Mouse (Mus musculus) lung, postnatal 25 days (tissue): ENCODE data around the gene Trmt1.
A peak's percentile ranks its signal among the peaks of the same experiment; 100 is the strongest.

Experiments used
- DNase-seq: peaks from one replicate; pipeline ENCODE4 v3.0.0; 2022; ENCODE audit warnings: low spot score

Gene Trmt1

DNA sequence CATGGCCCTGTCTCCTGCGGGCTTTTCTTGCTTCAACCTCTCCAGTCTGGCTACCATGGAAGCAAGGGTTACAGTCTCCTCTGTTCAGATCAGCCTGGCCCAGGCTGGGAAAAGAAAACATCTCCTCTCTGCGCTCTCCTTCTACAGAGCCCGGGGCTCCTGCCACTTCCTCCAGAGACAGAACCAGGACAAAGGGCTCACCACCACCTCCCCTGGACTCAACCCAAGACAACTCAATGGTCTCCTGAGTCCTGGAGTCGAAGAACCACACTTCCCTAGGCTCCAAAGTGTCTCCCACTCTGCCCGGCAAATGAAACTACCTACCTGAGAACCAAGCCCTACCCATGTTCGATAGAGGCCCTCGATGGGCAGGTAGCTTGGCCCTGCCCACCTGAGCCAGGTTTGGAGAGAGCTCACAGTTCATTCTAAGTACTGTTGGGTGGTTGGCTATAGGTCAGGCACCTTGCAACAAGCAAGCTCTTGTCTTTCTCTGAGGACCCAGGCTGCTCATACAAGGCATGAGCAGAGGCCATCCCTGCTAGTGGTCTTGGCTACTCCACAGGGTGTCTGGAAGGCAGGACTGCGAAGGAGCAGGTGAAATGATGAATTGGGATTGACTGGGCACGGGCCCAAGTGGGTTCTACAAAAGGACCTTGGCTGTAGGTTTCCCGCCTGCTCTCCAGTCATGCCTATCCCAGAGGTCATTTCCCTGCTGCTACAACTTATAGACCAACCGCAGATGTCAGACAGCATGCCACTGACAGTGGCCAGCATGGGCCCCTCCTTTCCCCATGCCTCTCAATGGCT is 45.5 kb downstream of the Trmt1 start:
- no peak for DNase-seq

DNA sequence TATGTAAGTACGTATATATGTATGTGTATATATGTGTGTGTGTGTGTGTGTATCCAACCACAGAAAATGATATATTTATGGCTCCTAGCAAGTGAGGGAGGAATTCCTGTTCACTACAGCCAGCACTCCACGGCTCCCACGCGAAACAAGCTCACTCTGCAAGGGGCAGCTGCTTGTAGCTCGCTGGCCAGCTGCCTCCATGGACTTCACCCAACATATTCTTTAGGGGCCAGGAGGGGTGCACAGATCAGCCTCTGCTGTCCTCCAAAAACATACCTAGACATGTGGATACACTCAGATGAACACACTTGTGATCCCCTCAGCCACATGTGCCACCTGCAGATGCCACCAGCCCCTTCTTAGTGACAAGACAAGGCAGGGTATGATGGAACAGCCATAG is 46.4 kb downstream of the Trmt1 start:
- DNase-seq = no peak

DNA sequence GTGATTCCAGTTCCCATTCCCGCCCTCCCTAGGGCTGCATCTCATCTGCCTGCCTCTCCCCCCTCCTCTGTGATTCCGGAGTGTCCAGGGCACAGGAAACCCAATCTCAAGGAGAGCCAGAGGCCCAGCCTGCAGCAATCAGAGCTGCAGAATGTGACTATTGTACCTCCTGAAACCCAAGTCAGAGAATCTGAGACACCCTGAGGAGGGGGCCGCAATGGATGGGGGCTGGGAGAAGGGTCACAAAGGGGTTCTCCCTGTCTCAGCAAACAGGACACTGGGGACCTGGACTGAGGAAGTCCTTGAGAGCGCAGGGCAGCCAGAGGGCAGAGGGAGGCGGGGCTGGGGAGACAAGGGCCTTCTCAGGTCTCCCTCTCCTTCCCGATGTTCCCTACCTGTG is 46.9 kb downstream of the Trmt1 start:
- no peak for DNase-seq

DNA sequence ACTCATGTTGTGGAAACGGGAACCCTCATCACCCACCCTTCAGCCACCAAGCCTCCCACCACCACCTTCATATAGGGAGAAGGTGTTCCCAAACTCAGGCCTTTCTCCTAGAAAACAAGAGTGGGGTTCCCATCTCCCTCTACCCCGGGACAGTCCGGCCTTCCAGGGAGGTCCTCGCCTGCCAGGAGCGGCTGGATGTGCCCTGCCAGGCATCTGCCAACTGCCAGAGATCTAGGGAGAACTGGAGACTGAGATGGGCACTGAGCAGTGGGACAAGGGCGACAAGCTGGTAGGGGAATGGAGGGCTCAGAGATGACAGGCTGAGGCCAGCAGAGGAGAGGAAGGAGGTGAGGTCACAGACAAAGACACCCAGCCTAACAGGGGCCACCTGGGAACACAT is 47.9 kb downstream of the Trmt1 start:
- DNase-seq = no peak

DNA sequence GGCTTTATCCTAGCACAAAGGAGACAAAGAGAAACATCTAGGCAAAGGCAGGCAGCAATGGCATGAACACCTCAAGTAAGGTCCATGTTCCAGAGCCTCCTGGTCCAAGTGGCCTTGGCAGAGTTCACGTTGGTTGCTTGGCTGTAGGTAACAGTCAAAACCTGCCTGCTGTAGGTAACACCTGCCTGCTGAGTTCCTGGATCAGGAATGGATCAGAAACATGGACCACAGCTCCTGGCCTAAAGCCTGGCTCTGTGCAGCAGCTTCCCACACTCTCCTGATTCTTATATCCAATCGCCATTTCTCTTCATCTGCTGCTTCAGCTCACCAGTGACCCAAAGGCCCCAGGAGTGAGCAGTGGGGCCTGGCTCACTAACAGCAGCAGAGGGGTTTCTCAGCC is 48.6 kb downstream of the Trmt1 start:
- DNase-seq = no peak

DNA sequence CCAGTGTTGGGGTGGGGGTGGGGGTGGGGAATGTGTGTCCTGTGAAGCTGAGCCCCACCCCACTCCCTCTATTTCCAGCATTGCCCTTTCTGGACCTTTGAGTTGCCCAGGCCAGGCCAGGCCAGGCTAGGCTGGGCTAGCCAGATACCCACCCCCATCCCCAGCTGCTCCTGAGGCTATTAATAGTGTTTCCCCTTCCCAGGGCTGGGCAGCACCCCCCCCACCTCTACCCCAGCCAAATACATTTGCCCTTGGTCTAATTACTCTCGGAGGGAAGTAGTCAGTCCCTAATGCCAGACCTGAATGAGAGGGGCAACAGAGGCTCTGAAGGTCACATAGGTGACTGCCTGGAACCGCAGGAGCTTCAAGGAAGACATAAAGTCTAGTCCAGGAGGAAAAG is 49.5 kb downstream of the Trmt1 start:
- no peak for DNase-seq

DNA sequence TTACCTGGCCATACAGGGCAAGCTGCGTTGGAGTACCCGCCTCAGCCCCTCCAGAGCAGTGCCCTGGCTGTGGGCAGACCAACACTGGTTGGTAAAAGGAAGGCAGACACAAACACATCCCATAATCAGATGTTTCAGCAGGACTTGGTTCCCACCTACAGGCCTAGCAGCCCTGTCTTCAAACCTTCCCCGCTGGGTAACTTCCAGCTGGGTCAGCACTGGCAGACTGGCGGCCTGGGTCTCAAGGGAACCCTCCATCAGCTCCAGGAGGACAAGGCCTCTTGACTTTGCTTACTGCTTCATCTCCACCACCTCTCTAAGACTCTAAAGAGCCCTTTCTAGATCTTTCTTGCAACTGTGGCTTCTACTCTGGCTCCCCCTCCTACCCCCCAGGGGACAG is 50.4 kb downstream of the Trmt1 start:
- no peak for DNase-seq

DNA sequence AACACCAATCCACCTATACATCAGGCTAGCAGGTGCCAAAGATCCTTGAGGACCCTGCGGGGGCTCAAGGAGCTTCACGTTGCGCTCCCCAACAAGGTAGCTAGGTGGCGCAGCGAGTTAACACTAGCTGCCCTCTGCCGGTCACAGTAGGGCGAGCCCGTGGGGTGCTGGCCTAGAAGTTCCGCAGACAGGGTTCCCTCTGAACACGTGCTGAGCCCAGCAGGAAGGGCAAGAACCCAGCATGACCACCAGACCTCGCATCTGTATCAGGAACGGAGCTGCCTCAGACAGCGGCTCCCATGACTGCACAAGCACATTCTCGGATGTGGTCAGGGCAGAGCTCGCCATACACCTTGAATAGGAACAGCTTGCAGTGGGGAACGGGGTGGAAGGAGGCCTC is 51.5 kb downstream of the Trmt1 start:
- DNase-seq = peak; percentile 83

DNA sequence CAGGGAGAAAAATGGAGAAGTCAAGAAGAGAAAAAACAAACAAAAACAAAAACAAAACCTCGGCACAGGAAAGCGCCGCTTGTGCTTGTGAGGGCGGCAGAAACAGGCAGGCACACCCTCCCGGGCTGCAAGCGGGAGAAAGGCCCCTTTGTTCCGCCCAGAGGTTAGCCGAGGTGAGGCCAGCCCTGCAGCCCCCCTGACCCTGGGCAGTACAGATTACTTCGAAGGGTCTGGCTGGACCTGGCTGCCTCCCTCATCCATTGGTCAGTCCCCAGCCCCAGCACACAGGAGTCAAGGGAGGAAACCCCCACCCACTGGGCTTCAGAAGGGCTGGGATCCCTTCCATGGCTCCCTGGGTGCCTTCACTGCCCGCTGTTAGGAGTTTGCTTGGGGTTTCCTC is 52.2 kb downstream of the Trmt1 start:
- DNase-seq = no peak

DNA sequence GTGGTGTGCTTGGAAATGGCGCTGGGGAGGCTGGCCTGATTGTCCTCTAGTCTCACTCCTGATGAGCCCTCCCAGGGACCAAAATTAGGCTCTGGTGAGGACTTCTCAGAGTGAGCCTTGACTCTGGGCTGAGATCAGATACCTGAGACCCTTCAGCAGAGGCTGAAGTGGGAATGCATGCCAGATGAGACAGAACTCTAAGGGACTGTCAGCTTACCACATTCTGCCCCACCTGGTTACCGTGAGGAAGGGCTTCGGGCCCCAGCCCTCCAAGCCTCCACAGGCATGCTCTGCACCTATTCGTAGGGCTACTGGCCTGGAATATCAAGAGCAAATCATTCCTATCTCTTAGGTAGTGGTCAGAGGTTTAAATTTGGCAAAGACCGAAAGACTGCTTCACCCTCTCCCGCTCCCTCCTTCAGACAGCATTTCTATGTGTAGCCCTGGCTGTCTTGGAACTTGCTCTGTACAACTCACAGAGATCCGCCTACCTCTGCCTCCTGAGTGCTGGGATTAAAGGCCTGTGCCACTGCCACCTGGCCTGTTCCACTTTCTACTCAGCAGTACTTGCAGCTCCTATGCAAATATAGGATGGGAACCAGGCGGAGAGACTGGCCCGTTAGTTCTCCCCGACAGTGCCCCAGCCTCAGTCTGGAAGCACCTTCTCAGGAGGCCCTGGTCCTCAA is 52.8 kb downstream of the Trmt1 start:
- no peak for DNase-seq

DNA sequence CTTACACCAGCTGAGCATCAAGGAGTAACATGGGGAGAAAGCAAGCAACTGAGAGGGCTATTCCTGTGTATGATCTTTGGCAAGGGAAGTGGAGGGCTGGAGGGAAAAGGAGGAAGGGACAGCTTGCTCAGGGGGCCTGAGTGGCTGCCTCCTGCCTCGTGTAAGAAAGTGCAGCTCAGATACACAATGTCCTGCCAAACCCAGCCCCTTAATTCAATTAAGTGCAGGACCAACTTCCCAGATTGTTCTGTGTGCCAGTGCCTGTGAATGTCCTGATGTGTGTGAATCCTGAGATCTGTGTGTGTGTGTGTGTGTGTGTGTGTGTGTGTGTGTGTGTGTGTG is 53.3 kb downstream of the Trmt1 start:
- no peak for DNase-seq

DNA sequence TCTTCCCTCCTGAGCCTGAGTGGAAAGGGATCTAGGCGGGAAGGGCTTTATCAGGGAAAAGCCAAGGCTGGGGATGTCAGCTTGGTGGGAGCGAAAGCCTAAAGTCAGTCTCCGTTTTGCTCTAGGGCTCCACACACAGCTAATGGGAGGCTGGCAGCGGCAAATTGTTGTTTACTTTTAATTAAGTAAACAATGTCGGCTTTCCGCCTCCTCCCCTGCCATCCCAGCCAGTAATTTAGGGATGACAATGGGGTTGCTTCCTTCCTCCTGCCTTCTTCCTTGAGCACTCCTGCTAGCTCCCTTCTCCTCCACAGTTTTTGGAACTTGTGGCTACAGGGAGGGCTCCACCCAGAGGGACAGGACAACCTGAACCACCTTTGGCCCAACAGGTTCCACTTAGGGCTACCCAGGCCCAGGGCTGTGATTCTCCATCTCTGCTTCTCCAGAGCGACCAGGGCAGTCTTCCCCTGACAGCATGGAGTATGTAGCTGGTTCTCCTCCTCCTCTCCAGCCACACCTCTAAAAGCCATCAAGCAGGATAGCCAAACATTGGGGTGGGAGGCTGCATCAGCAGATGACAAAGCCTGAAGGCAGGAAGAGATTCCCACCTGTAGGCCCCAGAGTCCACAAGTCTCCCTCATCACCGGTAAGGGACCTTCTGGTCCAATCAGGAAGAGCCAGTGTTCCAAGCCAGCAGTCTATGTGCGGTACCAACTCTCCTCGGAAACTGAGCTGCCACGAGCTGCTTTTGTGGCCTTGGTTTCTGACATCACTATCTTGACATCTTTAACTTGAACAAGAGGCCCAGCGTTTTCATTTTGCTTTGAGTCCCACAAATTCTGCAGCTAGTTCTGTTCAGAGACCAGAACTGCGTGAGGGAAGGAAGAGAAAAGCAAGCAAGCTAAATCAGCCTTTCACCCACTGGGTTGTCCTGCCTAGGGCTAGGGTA is 55.1 kb downstream of the Trmt1 start:
- no peak for DNase-seq

DNA sequence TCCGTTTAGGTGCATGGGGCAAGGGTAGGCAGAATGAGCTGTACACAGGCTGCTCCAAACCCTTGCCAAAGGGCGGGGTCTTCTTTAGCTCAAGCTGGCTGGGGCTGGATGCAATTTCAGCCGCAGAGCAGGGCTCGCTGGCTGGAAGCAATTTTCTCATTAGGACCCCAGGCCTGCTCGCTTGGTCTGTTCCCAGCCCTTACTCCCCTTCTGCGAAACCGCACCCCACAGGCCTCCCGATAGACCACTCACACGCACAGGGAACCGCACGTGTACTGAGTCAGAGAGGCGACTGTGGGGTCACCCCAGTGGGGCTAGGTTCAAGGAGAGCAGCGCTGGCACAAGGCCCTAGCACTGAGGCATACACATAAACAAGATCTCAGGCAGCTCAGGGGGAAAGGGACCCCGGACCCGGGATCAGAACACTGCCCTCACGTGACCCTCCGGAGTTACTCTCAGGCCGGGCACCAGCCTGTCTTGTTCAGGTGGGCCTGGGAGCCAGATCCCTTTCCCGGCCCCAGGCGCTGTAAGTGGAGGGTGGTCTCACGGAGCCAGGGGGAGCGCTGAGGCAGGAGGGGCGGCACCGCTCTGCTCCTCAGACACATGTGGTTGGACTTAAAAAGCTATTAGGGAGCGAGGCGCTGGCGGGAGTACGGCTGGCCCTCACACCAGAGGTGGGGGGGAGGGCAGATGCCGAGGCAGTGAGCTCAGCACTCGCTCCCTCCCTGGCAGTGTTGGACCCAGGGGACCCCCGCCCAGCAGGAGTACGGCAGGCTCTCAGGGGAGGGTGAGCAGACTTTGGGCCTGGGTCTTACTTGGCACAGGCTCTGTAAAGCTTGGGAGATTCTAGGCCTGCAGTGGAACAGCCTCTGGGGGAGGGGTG is 56.3 kb downstream of the Trmt1 start:
- DNase-seq = no peak

DNA sequence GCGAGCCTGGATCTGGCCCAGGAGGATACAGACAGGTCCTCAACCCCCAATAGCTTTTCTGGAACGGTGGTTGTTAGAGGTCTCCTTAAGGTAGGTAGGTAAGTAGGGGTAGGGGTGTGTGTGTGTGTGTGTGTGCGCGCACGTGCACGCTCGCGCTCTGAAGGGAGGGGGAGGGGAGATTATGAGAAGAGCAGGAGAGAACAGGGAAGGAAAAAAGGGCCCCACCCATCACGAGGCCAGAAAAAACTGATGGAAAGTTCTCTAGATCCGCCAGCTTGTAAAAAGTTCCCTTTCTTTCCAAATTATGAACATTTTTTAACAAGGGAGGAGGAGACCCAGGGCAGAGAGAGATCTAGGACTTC is 56.9 kb downstream of the Trmt1 start:
- no peak for DNase-seq

DNA sequence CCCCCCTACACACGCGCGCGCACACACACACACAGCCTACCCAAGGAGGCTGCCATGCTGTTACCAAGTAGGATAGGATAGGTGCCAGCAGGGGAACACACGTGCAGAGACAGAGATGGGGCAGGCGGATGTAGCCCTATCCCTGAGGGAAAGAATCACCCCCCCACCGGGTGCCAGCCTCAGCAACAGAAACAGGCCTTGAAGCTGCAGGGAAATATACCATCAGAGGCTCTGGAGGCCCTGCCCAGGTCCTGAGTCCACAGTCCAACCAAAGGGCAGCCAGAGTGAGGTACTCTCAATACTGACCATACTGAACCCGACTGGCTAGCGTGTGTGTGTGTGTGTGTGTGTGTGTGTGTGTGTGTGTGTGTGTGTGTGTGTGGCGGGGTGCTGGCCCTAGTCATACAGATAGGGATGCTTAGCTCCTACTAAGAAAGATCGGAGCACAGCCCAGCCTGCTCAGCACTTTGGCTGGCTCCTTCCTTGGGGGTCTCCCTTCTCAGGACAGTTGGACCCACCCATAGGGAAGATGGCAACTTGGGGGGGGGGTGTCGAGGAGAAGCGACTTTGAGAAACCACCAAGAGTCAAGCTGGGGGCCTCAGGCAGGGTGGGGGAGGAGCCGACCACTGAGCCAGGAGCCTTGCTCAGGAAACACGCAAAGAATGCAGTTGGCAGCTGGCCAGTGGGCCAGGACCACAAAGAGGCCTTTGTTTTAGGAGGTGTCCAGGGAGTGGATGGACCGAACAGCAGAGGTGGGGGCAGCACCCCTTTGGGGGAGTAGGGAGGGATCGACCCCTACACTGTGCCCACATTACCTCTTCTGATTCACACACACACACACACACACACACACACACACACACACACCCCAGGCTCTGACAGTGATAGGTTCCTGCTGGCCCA is 57.7 kb downstream of the Trmt1 start:
- DNase-seq = peak; percentile 82

DNA sequence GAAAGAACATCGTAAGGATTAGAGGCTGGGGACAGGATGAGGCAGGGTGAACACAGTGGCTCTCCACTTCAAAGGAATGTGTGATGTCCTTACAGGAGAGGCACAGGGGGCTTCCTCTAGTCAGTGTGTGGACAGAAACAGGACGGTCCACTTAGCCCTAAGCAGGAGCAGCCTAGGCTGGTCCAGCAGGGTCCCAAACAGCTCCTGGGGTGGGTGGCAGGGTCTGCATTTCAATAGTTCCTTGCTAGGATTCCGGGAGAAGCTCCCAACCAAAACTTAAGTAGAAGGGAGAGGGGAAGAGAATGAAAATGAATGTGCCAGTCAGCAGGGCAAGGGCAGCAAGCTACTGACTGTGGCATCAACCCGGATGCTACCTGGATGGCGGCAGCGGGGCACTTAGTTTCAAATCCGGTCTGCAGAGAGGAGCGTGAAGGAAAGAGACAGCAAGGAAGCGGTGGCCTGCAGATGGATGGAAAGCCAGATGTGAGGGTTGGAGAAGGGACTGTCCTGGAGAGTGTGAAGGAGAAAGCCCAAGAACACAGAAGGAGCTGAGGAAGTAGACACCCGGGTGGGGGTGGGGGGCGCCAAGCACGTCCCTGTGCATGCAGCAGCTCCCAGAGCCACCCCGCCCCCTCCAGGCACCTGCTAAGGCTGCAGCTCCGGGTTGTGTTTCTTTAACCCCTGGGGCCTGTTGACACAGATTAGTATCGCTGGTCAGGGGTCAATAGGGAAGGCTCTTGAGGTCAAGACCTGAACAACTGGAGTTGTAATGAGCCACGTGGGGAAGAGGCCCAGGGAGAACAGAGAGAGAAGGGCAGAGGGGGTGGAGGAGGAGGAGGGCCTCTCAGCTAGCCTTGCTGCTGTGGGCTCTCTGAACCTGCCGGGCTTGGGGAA is 59.2 kb downstream of the Trmt1 start:
- no peak for DNase-seq
